Mouse (Mus musculus) gastrocnemius, postnatal 36 days (tissue): Measurements from ENCODE around the gene Tmem170. TPM values are rescaled to one million over a fixed set of nuclear protein-coding genes. Genes with fewer than 3 reads are reported as not detected.
"Not testable (repeated sequence)": the region's sequence is repeated elsewhere in the genome, so short reads cannot be mapped to it uniquely, and the experiment has no call there.

ENCODE experiments used
- DNase-seq, 2 experiments: peaks; one replicate each; pipeline ENCODE4 v3.0.0; 2022
- intact Hi-C: fragments of 180-260 bp; cut with DNase I; formaldehyde crosslinking; loops from one replicate; pipeline ENCODE4 v1.15.1; 2025
- total RNA-seq, 2 experiments: library from RNA; stranded (reverse); gene quantifications; 2 replicates each; pipeline ENCODE4 v1.2.3; 2021

Tmem170 gene
- total RNA-seq, 2 experiments from 2014 or later = 1.1 to 1.9 TPM

DNA sequence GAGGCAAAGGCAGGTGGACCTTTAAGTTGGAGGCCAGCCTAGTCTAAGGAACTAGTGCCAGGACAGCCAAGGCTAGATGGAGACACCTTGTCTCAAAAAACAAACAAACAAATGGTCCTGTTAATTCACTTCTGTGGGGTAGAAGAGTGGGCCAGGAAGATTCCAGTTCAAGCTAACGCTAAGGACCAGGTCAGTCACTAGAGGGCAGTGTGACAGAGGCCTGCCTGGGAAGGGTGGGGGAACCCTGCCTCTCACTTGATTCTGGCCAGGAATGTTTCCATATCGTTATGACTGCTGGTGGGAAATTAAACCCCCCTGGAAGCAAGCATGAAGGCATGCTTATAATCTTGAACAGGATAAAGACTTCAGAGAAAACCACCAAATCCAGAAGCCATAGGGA lies 5.0 kb upstream of the Tmem170 start:
- intact Hi-C loops = loop anchor here (2.0 to 5.0 kb wide), 2 partner anchors 41 to 106 kb away; no protein-coding TSS in a partner anchor

DNA sequence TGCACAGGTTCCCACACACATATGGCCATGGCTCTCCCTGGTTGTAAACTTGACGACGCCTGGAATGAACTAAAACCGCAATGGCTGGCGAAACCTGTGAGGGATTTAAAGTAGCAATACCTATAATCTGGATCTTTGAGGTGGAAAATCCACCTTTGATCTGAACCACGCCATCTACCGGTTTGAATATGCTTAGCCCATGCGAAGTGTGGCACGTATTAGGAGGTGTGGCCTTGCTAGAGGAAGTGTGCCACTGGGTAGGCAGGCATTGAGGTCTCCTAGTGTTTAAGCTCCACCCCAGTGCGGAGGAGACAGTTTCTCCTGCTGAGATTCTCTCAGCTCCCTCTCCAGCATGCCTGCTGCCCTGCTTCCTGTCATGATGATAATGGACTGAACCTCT lies 1.2 kb upstream of the Tmem170 start:
- intact Hi-C loops = no loop called here
- no peak for DNase-seq

More for the DNA sequence above, 5.0 kb upstream of the Tmem170 start:
- DNase-seq = peak in 1 of 2 experiments; percentile 51

DNA sequence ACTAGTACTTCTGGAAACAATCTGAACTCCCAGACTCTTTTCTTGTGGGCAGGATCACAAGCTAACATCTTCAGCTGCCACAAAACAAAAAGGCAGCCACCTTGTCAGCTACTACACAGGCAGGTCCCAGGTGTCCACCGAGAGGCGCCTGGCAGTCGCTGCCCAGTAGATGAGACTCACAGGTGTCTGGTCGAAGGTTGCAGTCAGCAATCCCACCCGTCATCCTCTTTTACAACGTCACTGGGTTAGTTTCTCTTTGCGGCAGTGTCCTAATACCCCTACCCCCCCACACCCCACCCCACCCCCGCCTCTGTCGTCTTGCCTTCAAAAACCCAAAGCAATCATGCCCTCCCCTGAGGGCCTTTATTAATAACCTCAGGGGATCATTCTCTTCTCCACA lies 792 bp downstream of the Tmem170 start:
- no peak for DNase-seq
- intact Hi-C loops = no loop called here

DNA sequence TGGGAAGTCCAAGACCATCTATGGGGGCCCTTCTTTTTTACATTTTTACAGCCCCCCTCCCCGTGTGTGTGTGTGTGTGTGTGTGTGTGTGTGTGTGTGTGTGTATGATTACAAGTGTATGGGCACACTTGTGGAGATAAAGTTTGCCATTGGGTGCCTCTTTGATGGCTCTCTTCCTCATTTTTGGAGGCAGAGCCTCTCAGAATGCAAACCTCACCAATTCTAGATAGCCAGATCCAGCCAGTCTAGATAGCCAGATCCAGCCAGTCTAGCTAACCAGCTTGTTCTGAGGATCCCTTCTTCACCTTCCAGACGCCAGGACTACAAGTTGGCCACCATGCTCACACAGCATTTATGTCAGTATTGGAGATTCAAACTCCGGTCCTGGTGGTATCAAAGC lies 5.3 kb downstream of the Tmem170 start:
- intact Hi-C loops = no loop called here
- DNase-seq = no peak

DNA sequence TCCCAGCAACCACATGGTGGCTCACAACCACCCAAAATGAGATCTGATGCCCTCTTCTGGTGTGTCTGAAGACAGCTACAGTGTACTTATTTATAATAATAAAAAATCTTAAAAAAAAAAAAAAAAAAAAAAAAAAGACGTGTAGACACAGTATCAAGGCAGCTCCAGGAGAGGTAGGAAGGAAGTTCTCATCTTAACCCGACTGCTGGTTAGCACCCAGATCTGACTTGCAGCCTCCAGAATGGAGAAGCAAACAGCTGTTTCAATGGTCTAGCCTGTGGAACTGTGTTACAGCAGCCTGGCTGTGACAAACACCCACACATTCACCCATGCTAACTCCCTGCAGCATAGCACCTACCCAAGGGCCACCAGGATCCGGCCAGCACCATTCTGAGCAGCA lies 6.2 kb downstream of the Tmem170 start:
- no peak for DNase-seq
- intact Hi-C loops = no loop called here

DNA sequence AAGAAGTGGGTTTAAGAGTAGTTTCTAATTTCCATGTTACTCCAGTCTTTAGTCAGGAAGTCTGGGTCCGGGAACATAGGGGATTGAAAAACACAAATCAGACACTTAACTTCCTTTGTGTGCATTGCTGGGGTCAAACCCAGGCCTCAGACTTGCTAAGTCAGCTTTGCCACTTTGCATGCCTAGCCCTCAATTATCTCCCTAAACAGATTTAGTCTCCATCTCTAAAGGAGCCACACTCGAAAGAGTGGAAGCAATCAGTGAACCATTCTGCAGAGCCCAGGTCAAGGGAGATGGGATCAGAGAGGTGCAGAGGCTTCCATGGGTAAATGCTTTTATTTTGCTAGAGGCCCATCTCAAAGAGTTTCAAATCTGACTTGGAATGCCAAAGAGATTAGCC lies 7.9 kb downstream of the Tmem170 start:
- no peak for DNase-seq
- intact Hi-C loops = no loop called here

DNA sequence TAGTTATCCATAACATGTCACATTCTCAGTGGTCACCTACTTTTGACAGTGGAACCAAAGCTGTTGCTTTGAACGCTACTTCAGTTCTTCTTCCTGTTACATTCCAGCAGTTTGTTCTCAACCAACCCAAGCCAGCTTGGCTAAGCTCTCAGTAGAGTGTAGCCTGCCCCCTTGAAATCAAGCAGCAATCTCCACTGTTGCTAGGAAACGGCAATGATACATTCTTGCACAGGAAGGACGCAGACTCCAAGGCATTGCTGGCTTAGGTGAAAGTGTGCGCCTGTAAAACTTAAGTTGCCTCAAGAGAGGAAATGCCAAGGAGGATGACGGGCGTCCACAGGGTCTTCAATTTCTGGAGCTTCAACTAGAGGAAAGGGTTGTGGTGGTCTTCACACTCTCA lies 10.7 kb downstream of the Tmem170 start:
- intact Hi-C loops = no loop called here
- no peak for DNase-seq

DNA sequence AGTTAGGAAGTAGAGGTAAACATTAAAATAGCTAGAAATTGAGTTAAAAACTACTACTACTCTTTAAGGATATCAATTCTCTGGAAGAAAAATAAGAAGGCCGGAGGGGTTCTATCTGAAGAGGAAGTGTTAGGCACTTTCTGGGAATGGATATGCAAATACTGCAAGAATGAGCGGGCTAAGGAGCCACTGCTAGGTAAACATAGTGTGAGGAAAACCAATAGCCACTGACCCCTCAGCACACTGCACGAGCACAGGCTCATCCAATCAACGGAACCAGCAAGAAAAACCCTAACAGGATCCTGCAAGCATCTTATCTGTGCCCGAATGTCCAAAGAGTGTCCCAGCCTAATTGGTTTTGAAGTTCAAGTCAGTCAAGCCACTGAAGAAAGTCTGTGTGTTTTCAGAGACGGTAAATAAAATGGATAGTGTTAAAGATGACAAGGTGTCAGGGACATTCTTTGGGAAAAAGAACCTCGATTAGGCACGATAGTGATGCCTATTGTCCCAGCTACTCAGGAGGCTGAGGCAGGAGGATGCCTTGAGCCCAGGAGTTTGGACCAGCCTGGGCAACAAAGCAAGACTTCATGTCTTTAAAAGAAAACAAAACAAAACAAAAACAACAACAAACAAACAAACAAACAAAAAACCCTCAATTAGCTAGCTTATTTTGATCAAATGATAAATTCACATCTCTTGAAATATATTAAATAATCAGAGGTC lies 11.3 kb downstream of the Tmem170 start:
- intact Hi-C loops = no loop called here
- DNase-seq = no peak

DNA sequence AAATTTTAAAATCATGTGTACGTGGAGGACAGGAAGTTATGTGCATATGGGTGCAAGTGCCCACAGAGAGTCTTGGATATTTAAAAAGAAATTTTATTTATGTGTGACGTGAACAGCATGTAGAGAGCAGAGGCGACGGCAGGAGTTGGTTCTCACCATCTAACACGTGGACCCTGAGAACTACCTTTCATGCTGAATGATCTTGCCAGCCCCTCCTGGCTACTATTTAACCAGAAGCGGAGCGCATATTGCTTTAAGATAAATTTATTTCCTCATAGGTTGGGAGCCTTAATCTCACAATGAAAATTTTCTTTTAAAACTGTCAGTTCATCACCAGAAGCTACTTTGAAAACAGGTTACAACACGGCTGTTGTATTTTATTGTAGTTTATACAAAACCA lies 11.9 kb downstream of the Tmem170 start:
- intact Hi-C loops = no loop called here
- no peak for DNase-seq

DNA sequence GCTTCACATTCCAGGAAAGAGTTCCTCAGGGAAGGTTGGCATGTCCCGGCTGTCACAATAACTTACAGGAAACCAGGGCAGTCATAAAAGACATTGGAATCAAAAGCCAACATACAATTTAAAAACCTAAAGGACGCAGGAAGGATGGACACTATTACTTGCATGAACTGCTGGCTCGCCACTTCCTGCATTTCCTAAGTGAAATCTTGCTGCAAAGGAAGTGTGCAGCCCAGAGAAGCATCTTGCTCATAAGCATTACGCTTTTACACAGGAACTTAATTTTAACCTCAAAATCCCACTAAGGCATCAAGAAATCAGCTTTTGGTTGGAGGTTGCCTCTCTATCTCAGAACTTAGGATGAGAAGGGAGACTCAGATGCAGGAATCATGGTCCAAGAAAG lies 13.3 kb downstream of the Tmem170 start:
- intact Hi-C loops = no loop called here
- no peak for DNase-seq

DNA sequence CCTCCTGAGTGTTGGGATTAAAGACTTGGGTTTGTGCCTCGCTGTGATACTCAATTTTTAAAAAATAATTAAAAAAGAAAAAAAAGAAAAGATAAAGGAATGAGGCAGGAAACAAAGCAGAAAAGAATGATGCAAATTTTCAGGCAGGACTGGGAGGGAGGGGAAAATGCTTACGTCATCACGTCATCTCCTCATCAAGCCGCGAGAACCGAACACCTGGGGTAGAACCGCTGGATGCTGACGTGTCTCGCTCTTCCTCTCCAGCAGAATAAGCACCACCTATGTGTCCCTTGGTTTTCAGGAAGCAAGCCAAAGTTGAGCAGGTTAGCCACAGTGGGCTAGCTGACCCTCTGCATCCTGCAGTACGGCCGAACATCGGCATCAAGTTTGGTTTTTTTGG lies 20.6 kb downstream of the Tmem170 start:
- intact Hi-C loops = no loop called here
- no peak for DNase-seq

DNA sequence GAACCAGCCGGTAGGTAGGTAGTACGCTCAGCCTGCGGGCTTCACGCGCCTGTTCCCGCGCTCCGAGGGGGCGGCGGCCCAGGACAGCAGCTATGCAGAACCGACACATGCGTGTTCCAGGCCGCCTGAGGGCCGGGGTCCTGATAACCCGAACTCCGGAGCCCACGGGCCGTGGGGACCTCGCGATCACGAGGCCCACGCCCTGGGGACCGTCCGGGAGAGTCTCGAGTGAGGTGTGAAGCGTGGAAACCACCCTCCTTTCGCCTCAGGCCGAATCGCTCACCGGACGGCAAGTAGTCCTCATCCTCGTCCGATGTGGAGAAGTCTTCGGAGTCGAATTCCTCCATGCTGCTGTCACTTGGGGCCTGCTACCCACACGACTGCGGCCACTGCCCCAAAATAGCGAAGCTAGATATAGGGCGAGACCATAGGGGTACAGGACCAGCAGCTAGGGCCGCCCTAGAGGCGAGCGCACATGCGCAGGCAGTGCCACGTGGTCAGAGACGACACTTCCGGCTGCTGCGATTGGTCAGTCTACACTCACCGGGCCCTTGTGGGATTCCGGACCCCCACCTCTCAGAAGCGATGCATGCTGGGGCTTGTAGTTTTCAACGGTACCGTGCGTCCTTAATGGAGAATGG lies 22.6 kb downstream of the Tmem170 start, which contains the start of gene Cfdp1:
Gene Cfdp1, minus strand, starts transcription at position 431 of the 641 bp plus-strand sequence.
- peak; percentile 90 to 94 for DNase-seq
- intact Hi-C loops = no loop called here

DNA sequence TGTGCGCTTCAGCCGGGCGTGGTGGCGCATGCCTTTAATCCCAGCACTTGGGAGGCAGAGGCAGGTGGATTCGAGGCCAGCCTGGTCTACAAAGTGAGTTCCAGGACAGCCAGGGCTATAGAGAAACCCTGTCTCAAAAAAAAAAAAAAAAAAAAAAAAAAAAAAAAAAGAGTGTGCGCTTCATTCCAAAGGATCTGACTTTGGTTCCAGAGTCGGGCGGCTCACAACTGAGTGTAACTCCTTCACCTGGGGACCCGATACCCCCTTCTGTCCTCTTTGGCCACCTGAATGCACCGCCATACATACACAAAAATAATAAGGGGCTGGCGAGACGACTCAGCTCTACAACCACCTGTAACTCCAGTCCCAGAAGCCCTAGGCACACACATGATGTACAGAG lies 23.3 kb downstream of the Tmem170 start:
- intact Hi-C loops, DNase-seq: not testable (repeated sequence)

DNA sequence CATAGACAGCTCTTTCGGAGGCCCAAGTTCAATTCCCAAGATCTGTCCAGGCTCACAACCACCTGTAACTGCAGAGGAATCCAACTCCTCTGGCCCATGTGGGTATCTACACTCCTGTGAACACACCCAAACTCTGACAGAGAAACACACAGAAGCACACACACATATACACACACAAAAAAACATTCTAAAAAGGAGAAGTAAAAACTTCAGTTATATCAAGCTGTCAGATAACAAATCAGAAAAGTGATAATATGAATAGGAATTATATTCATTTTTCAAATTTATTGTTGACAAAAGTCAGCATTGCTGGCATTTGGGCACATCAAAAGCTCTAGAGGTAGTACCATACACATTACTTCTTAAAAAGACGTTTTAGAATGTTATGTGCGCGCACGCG lies 29.8 kb downstream of the Tmem170 start:
- intact Hi-C loops = no loop called here
- no peak for DNase-seq

DNA sequence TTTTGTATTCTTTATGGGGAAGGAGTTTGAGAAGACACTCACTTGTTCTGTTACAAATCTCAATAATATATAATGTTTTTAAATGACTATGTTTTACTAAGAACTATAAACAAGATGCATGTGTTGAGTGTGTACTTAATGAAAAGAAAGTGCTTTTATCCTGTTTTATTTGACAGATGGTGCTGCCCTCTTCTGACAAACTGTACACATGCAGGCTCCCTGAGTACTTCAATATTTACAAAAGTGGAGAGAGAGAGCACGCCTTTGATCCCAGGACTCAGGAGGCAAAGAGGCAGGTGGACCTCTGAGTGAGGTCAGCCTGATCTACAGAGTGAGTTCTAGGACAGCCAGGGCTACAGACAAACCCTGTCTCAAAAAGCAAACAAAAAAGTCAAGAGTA lies 41.0 kb downstream of the Tmem170 start:
- intact Hi-C loops = no loop called here
- no peak for DNase-seq

DNA sequence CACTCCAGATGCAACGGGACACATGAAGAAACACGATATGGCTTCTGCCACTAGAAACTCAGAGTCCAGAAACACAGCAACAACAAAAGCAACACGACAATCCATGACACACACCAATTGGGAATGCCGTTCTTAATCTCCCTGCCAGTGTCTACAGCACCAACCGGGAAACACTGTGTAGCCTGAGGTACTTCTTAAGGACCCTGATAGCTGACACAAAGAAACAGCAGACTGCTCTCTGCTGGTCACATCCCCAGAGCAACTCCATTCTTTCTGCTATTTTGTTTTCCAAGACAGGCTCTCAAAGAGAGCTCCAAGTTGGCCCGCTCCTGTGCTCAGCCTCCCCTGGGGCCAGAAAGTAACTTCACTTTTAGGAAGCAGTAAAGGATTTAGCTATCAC lies 42.5 kb downstream of the Tmem170 start:
- DNase-seq = peak in 1 of 2 experiments; percentile 28
- intact Hi-C loops = no loop called here

DNA sequence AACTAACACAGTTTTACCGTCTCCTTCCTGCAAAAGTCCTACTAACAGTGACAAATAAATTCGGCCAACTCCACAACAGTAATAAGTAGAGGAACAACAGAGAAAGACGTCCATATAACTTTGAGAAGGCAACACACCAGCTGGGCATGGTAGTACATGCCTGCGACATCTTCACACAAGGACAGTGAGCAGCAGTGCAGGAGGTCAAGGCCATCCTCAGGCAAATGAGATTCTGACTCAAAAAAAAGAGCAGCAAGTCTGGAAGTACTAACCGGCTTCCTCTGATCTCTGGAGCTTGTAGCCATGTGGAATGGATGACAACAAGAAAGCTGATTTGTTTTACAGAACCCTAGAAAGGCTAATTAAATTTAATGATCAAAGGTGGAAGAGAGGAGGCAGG lies 43.6 kb downstream of the Tmem170 start:
- intact Hi-C loops = no loop called here
- DNase-seq = no peak

DNA sequence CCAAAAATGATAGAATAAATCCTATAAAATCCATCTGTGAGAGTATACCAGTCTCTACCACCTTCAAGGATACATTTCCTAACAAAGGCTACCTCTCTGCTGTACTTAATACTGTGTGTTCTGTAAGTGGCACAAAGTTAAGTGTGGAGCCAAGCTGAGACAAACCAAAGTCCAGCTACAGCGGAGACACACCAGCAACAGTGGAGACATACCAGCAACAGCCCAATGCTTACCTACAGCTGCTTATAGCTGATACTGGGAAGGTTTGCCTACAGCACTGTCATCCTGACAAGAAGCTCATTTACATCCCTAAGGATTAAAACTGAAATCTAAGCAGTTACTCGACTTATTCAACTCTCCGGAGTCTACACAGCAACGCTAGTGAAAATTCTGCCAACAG lies 44.6 kb downstream of the Tmem170 start:
- no peak for DNase-seq
- intact Hi-C loops = no loop called here

DNA sequence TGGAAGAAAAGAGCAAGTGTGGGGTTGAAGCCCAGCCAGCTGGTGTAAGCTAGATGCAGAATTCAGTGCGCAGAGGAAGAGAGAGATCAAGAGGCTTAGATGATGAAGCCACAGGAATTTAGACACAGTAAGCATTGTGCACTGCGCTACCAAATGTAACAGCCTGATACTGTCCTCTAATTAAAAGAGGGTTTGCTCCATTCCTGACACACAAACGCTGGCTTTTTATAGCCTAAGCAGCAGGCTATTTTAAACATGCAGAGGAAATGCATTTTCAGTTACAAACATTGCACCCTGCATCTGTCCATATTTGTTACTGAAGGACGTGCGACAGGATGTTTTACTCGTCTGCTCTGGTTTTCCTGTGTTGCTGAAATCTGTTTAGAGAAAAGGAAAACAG lies 48.0 kb downstream of the Tmem170 start:
- intact Hi-C loops = no loop called here

DNA sequence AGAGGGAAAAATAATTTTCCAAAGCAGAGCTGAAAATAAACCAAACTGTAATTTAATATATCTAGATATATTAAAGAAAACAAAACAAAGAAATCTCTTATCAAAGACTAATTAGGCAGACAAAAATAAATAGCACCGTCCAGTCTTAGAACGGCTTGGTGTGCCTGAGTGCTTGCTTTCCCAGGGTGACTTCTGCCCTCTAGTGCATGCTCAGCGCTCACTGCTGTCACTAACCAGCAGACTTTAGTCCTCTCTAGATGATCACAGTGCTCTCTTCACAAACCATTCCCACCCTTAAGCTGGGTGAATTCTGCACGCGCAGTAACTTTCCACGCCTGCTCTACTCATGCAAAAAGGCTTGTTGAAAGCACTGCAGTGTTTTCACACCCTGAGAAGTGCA lies 51.3 kb downstream of the Tmem170 start:
- no peak for DNase-seq

More for the DNA sequence above, 48.0 kb downstream of the Tmem170 start:
- no peak for DNase-seq

DNA sequence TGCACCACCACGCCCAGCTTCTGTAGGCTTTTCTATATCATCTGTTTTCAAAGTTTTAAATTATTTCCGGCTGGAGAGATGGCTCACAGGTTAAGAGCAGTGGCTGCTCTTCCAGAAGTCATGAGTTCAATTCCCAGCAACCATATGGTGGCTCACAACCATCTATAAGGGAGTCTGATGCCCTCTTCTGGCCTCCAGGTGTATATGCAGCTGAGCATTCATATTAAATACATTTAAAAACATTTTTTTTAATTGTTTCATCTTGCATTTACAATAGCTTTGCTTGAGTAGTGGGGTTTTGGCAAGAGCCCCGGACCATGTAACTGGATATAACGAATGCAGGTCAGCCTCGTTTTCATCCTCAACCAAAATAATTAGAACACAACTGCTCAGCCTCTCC lies 52.2 kb downstream of the Tmem170 start:
- intact Hi-C loops = loop anchor here (1.0 to 2.0 kb wide), 2 partner anchors 112 to 146 kb away; no protein-coding TSS in a partner anchor
- no peak for DNase-seq

More for the DNA sequence above, 51.3 kb downstream of the Tmem170 start:
- intact Hi-C loops = loop anchor here (2.0 kb wide), 1 partner anchor 146 kb away; no protein-coding TSS in a partner anchor

DNA sequence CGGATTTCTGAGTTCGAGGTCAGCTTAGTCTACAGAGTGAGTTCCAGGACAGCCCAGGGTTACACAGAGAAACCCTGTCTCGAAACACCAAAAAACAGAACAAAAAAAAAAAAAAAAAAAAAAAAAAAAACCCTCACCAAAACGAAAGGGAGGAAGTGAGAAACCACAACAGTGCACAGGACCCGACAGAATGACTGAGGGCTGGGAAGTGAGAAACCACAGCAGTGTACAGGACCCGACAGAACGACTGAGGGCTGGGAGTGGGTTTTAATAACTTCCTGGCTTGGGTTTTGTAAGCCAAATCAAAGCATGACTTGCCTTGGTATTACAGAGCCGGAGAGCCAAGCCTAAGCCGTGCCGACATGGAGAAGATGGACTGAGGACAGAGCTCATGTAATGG lies 55.4 kb downstream of the Tmem170 start:
- DNase-seq = no peak
- intact Hi-C loops = no loop called here
